Mouse (Mus musculus) activated CD4-positive, CD25-positive, alpha-beta regulatory T cell (primary cell): Measurements from ENCODE around the gene Ppp4r2. TPM values are rescaled to one million over a fixed set of nuclear protein-coding genes. Genes with fewer than 3 reads are reported as not detected.

Source experiments
- polyA plus RNA-seq, 2 experiments: library from polyadenylated mRNA; unstranded; fragments of 100-300 nt; shearing (Covaris generic); gene quantifications; one replicate each; pipeline ENCODE4 v1.2.1; 2017

The Ppp4r2 gene
- polyA plus RNA-seq, result 10 to 100 TPM; 51.6 to 53.3 TPM

DNA sequence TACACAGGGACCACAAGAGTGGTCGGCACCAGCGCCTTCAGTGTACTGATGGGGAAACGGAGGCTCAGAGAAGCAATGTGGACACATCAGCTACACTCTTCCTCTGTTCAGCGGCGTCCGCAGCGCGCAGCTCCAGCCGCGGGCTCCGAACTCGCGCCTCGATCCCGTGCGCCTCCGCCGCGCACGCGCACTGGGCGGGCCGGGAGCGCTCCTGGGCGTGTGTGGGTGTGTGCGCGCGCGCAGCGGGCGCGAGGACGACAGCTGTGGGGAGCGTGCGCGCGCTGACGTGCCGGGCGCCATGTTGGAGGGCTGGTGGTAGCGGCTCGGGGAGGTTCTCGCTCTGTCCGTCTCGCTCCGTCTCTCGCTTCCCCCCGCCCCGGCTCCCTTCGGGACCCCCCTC is at the start of gene Ppp4r2:
TSS of gene Ppp4r2 (plus strand) at position 268 of the 400 bp plus-strand sequence.

Other genes starting within 250 kb of the Ppp4r2 start
- 1 to 10 TPM; 5.3 to 7.0 TPM for gene Shq1, start 162.5 kb upstream of the Ppp4r2 start, polyA plus RNA-seq
- under 1 TPM; 0.02 to 0.70 TPM for gene Gxylt2, start 128.9 kb upstream of the Ppp4r2 start, polyA plus RNA-seq